Mouse (Mus musculus) cerebellum, postnatal 36 days (tissue): ENCODE measurements around the gene Avpr1b.
"Not testable (repeated sequence)": the region's sequence is repeated elsewhere in the genome, so short reads cannot be mapped to it uniquely, and the experiment has no call there.

Experiments used
- DNase-seq, 2 experiments: peaks; one replicate each; pipeline ENCODE4 v3.0.0; 2021 to 2022; ENCODE audit warnings: mixed read lengths in 2 of 2

Gene Avpr1b

DNA sequence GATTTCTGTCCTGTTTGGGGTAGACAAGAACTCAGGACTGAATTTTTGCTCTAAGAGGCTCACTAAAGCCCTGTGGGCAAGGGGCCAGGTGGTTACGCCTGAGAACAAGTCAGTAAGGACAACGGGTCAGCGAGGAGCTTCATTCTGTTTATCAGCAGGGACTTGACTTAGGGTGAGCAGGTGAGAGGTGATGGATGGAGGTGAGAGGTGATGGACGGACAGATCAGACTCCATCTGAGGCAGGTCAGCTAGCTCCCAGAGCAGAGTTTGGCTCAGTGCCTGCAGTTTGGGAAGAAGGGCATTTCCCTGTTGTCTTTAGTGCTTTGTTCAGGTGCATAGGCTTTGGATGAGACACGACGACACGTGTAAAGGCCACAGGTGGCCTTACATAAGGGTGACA, 20.3 kb downstream of the Avpr1b start:
- DNase-seq = no peak

DNA sequence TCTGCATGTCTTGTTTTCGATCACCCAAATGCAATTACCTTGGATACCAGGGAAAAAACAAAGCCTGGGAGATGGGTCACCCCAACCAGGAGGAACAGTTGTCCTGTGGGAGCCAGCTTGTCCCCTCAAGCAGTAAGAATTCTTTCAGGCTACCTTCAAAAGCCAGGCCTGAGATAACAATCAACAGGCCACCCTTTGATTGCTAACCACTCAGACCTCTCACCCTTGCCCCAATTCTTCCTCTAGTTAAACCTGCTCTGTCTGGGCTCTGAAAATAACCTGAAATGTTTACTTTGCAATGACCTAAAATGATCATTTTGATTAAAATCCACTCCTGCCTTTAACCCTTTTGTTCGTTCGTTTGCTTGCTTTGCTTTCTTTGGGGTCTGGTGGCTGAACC, 24.6 kb downstream of the Avpr1b start:
- DNase-seq = no peak

DNA sequence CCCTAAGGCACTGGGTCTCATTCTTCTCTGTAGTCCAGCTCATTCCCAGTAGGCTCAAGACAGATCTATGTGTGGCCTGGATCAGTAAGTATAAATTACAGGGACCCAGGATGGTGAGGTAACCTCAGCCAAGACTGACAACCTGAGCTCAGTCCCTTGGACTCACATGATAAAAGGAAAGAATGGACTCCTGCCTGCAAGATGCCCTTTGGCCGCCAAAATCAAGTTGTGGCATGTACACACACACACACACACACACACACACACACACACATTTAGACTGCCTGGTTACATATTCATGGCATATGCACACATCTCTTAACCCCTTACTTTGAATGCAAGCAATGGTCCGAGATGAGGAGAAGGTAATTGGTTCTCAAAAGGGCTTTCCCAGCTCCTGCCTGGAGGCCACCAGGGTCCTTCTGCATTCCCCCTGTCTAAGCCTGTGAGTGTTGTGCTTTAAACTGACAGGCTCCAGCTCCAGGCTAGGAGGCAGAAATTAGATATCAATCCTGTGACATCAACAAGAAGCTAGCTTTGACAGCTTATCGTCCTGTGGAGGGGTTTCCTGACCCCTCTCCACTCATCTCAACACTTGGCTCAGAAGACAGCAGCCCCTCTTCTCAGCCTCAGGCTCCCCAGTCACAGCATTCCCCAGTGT, 25.3 kb downstream of the Avpr1b start:
- DNase-seq = no peak

DNA sequence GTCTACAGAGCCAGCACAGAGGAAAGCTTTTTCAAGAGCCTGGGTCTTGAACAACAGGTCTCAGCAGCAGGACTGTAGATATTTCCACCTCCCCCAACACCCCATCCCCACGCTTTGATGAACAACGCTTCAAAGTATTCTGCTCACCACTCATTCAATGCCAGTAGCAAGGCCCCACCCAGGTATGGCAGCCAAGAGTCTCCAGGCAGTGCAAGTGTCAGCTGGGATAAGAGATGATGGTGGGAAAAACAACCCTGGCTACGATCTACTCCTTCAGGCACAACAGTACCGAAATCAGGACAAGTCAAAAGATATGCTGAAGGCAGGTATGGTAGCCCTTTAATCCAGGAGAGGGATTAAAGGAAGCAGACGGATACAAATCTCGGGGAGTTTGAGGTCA, 27.2 kb downstream of the Avpr1b start:
- DNase-seq = no peak

DNA sequence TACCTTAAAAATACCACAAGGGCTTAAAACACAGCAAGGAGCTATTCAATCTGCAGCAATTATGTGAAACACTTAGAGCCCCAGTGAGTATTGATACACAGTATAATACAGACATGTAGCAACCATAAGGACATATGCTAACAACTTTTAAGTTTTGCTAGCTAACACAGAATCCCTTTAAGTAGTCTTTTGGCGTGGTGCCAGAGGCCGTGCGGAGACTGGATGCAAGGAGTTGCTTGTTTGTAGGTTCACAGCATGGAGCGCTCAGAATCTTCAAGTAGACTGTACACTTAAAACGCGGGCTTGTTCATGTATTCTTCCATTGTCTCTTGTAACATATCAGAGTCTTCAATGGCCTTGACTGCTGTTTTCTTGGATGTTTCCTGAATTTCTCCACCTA, 33.2 kb downstream of the Avpr1b start:
- not testable (repeated sequence) for DNase-seq

DNA sequence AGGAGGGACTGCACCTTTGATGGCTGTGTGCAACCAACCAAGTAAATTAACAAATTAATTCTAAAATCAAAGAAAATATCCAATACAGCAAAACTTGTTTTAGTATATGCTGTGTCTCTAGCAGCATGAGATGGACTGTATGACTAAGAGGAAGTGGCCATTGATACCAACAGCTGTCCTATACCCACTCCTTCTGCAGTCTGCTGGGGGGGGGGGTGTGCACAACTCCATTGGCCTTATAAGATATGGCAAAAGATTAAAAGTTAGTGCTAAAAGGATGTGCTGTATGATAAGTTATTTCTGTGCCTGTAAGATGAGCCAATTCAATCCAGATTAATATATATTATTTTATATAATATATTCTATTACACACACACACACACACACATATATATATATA, 35.5 kb downstream of the Avpr1b start:
- DNase-seq = no peak

DNA sequence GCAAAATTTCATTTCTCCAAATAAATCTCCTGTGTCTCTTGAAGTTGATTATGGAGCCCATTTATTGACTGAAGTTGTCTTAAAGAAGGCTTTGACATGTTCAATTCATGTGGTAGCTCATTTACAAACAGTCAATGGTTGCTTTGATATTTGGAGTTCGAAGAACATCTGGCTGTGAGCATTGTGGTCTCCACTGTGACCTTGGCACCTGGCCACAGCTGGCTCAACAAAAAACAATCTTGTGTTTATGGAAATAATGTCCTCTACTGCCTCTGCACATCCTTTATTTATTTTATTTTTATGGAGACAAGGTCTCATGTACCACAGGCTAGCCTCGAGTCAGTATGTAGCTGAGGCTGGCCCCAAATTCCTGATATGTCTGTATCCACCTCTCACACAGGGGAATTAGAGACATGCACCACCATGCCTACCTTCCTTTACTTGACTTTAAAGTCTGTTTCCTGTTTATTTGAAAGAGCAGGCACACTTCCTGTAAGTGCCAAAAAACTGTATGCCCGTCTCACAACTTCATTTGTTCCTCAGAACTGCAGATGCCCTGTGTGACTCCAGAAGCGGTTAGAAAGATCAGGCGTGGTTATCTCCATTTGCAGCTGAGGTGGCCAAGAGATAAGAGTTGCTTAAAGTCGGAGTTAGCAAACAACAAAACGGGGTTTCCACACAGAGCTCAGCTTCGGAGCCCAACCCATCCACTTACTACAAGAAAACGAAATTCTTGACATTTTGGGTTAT, 38.9 kb downstream of the Avpr1b start, which contains the start of gene Ctse:
Ctse (plus strand) TSS at position 516 of the 750 bp plus-strand sequence.
- DNase-seq = no peak

DNA sequence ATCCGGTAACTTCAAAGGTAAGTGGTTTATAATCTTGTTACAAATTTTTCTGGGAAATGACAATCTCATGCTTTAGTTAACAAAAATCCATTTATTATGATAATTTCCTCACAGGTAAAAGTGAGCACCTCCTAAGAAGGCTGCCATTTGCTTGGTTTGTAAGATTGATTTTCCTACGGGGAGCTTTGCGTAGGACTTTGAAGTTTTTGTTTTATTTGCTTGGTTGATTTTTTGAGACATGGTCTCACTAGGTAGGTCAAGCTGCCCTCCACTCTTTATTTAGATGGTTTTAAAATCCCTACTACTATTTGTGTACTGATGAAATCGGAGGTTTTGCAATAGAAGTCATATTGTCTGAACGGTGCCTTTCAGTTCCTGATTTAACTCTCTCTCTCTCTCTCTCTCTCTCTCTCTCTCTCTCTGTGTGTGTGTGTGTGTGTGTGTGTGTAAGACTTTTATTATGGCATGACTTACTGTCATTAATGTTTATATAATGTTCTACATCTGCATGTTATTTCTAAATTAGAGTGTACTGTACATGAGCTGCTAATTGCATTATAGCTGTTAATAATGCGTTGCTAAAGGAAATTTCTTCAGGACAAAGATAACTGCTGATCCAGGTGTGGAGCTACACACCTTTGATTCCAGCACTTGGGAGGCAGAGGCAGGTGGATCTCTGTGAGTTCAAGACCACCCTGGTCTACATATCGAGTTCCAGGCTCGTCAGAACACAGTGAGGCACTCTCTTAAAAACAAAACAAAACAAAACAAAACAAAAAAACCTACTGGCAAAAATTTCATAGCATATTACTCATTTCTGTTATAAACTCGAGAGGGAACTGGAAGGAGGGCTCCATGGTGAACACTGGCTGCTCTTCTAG, 39.7 kb downstream of the Avpr1b start:
- no peak for DNase-seq

DNA sequence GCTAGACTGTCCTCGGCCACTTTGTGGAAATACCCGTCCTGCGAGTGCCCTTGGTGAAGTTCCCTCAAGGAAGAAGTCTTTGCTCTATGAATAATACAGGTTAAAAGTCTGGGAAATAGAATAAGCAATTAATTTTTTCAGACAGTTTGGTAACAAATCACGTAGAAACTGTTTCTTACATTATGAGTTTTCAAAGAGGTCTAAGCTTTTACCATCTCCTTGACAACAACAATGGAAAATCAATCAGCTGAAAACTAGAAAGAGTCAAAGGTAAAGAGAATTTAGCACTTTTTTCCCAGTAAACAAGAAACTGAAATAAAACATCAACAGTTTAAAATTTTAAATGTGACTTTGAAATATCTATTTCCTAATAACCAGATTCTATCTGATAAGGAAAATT, 41.0 kb downstream of the Avpr1b start:
- DNase-seq = no peak

DNA sequence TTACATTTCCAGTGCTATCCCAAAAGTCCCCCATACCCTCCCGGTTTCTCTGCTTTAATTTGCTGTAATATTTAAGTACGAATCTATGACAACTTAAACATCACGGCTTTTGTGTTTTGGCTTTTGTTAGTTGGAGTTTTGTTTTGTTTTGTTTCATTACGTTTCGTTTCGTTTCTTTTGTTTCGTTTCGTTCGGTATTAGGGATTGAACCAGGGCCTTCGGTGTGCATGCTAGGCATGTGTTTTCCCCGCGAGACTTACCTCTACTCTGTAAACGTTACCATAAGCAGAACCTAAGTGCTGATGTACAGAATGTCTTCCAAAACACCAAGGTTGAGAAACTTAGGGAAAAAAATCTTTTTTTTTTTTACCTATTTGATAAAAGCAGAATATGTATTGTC, 42.5 kb downstream of the Avpr1b start:
- no peak for DNase-seq

DNA sequence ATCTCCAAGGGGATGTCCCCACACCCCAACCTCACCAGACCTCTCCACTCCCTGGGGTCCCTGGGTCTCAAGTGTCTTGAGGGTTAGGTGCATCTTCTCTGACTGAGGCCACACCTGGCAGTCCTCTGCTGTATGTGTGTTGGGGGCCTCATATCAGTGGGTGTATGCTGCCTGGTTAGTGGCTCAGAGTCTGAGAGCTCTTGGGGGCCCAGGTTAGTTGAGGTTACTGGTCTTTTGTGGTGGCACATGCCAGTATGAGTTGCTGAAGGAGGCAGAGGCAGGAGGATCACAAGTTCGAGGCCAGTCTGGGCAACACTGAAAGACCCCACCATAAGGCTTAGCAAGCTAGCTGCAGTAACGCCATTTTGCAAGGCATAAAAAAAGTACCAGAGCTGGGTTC, 43.2 kb downstream of the Avpr1b start:
- DNase-seq = no peak

DNA sequence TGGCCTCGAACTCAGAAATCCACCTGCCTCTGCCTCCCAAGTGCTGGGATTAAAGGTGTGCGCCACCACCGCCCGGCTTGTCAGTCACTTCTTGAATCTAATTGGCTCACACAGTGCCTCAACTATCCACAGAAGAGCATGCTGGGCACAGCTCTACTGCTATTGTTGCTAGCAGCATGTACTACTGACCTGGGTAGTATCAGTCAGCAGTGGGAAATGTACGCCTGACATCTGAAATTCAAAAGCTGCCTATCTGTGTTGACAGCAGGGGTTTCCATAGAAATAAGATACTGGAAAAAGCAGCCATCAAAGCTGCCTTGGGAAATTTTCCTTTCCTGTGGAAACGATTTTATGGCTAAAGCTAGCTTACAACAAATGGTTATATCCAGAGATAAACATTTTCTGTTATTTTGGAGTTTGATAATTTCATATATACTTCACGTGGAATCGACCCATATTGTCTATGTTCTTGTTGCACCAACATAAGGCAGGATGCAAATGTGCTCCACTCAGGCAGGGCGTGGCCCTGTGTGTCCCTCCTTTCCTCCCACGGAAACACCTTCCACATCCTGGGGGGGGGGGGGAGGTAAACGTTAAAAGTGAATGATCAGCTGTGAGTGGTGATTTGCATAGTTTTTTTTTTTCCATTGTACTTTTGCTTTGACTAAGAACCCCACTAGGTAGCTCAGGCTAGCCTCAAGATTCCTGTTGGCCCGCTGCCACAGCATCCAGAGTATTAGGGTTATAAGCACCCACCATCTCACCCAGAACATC, 53.8 kb downstream of the Avpr1b start:
- no peak for DNase-seq

DNA sequence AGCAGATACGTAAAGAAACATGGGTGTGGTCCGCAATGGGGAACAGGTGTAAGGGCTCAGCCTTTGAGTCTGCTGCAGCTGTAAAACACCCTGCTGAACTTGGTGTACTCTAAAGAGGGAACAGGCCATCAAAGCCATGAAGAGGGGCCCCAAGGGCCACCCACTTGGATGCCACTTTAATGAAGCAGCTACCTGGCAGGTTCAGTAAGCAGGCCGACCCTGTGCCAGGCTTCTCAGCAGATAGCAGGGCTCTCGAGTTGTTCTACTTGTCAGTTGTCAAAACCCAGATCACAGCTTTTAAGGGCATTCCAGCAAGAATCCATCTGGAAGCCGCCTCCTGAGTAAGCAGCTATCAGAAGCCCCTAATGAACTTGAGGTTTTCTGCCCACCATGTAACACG, 56.6 kb downstream of the Avpr1b start:
- no peak for DNase-seq

DNA sequence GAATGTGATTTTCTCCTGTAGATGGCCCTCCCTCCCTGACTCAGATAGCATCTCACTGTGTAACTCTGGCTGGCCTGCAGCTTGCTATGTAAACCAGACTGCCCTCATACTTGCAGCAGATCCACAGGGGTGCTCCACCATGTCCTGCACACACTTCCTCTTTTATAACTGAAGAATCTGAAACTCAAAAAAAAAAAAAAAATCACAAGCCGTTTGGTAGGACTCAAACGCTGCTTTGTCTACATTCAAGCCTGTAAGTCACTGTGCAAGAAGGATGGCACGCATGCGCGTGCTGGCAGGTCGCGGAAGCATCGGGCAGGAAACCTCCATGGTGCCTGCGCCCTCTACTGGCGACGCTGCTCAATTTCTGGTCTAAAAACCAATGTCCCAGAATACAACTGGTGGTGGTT, 58.9 kb downstream of the Avpr1b start:
- peak; percentile 90 to 91 for DNase-seq

DNA sequence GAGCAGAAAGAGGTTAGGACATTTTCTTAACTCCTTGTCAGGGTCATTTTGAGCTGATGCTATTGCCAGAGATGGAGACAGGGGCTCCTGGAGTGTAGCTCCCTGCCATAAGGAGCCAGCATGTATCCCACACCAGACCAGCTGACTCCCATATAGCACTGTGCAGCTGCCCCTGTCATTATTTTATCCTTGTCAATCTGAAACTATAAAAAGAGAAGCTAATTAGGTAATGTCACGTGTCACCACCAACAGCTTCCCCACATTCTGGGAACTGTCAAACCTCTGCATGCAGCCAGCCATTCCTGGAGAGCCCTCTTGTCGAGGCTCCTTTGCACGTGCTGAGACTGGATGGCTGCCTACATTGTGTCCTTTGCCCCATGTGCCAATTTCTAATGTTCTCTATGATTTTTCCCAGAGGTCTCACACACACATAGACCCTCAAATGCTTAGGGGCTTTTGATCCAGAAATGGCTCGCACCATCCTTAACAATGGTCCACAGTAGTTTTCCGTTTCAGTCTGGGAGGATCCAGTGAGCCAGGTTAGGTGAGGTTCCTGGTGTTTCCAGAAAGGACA, 60.6 kb downstream of the Avpr1b start:
- no peak for DNase-seq

DNA sequence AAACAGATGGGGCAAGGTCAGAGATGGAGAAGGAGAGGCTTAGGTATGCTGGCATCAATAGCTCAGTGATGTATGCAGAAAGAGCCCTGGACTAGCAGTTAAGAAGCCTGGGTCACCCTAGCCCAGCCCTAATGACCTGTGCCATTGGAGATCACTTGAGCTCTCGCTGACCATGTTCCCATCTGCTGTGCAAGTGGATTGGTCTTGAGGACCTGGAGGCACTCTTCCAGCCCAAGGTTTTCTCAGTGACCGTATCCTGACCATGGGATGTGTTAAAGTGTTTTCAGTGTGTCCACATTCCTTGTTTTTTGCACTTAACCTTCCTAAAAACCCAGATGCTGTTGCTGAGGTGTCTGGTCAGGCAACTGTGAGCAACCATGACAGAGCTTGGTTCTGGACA, 61.2 kb downstream of the Avpr1b start:
- no peak for DNase-seq

DNA sequence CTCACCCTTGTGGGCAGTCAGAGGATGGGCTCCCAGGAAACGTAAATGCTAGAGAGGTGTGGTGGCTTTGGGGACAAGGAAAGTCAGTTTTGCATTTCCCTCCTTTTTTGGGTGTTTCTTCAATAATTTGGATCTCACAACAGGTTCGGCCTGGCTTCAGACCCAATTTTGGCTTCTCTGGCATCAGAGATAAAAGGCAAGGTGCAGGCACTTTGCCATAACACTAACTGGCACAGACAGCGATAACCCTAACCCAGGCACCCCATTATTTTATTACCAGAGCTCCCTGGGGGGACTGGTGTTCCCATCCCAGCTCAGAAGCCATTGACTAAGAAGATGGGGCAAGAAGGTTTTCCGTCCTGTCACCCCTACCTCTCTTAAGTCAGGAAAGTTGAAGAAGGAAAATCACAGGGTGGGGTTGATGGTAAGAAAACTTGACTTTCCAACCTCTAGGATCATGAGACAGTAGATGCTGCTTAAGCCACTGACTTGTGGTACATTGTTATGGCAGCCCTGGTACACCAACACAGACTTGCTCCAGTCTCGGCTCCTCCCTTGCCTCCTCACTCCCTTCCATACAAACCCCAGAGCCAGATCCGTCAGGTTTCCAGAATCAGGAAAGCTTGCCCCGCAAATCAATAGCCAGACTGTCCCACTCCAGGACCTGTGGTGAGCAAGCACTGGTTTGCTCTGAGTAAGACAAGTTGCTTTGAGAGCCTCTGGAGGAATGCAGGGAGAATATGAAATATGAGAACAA, 61.9 kb downstream of the Avpr1b start:
- no peak for DNase-seq
